In the genomic region with DNA sequence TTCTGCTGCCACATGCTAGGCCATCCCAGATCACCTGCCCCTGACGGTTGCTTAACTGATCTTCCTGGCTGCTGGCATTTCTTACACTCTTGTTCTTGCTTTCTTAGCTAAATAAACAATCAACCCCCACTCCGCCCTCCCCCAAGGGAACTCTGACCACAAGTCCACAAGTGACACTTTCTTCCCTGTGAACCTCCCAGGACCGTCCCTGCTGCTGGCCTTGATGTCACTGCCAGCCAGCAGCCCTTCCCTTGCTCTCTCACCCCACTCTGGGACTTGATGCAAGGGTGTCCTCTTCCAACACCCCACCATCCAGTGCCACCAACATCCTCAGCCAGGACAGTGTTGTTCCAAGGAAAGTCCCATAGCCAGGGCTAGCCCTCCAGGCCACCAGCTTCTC, we compare ENCODE assay signal across 19 mouse cellular contexts. TPM values are rescaled to one million over a fixed set of nuclear protein-coding genes. Genes with fewer than 3 reads are reported as not detected.
A peak's percentile ranks its signal among the peaks of the same experiment; 100 is the strongest.
DNase-seq lines count a peak whose midpoint lies in the region; ATAC-seq and TF ChIP-seq lines count a peak whose summit lies in the region.
"Had no signal": no experiment of that assay in that cellular context is flagged by ENCODE, and none has a peak within 500 bp of the region (broad histone marks: within the 10 kb centered on the region; RNA-seq: fewer than 3 reads in every experiment).

No protein-coding gene starts in this region.

- TF ChIP-seq EP300 in liver, postnatal 0 days (IDR thresholded peaks at IDR 0.05; ENCODE audit: low read depth) = no peak

- no peak for TF ChIP-seq CTCF in liver, postnatal 0 days (IDR thresholded peaks at IDR 0.05; ENCODE audit: low read depth)

- H3K27ac ChIP-seq in forebrain, embryonic 13.5 days = no peak overlapping the region
- no peak overlapping the region for H3K27ac ChIP-seq in forebrain, embryonic 14.5 days (ENCODE audit: low read depth, low read length)
- no peak overlapping the region for H3K27ac ChIP-seq in kidney, embryonic 14.5 days (ENCODE audit: low read depth, low read length)
- H3K27ac ChIP-seq in liver, postnatal 0 days (ENCODE audit: low read depth) = no peak overlapping the region; the same call in 1 of the 2 replicates
- no peak overlapping the region for H3K27ac ChIP-seq in liver, embryonic 11.5 days (ENCODE audit: low read depth, low read length)
- H3K27ac ChIP-seq: heart, adult 2 months; neural tube, embryonic 13.5 days had no signal

- H3K4me3 ChIP-seq in forebrain, embryonic 13.5 days = no peak overlapping the region
- H3K4me3 ChIP-seq in forebrain, embryonic 14.5 days (ENCODE audit: low read depth, low read length) = no peak overlapping the region
- no peak overlapping the region for H3K4me3 ChIP-seq in kidney, embryonic 14.5 days (ENCODE audit: low read length)
- no peak overlapping the region for H3K4me3 ChIP-seq in liver, postnatal 0 days (ENCODE audit: low read depth, low read length)
- H3K4me3 ChIP-seq in liver, embryonic 11.5 days (ENCODE audit: low read depth, low read length) = no peak overlapping the region
- H3K4me3 ChIP-seq: forebrain, embryonic 12.5 days; heart, adult 2 months; lung, embryonic 15.5 days; neural tube, embryonic 13.5 days had no signal

- DNase-seq in forebrain, embryonic 14.5 days (ENCODE audit: low spot score) = no peak
- peak; percentile 42 for DNase-seq in kidney, adult 9 months
- peak; percentile 48 for DNase-seq in liver, postnatal 0 days
- no peak for DNase-seq in liver, embryonic 11.5 days (ENCODE audit: low spot score)
- peak; percentile 84 for DNase-seq in yolk sac, embryonic 10.5 days (ENCODE audit: low spot score)
- DNase-seq: cerebellum, adult 2 months; cerebellum, postnatal 36 days; gastrocnemius, postnatal 25 days; layer of hippocampus, postnatal 36 days; midbrain, embryonic 14.5 days; right cerebral cortex, adult 18-20 months; thymus, postnatal 14 days had no signal

- WGBS in forebrain, embryonic 13.5 days = 76% methylated on average over 3 of the region's 3 CpGs
- WGBS in forebrain, embryonic 14.5 days = 74% methylated on average over 3 of the region's 3 CpGs
- WGBS in kidney, embryonic 14.5 days = 40% methylated on average over 3 of the region's 3 CpGs
- 54% methylated on average over 3 of the region's 3 CpGs for WGBS in liver, postnatal 0 days (ENCODE audit: insufficient replicate concordance)
- WGBS in liver, embryonic 11.5 days = 62% methylated on average over 3 of the region's 3 CpGs

- H3K9me3 ChIP-seq in forebrain, embryonic 13.5 days (replicated peaks) = no peaks in the 10 kb centered on the region
- H3K9me3 ChIP-seq in forebrain, embryonic 14.5 days (replicated peaks; ENCODE audit: control insufficient read depth, low read length) = no peaks in the 10 kb centered on the region
- H3K9me3 ChIP-seq in kidney, embryonic 14.5 days (ENCODE audit: control insufficient read depth, low read length) = no peaks in the 10 kb centered on the region
- H3K9me3 ChIP-seq in liver, postnatal 0 days (ENCODE audit: low read length) = no peaks in the 10 kb centered on the region
- no peaks in the 10 kb centered on the region for H3K9me3 ChIP-seq in liver, embryonic 11.5 days (ENCODE audit: control insufficient read depth, low read length)
- H3K9me3 ChIP-seq: forebrain, embryonic 12.5 days; lung, embryonic 15.5 days; neural tube, embryonic 13.5 days had no signal

- H3K27me3 ChIP-seq in forebrain, embryonic 13.5 days = no peaks in the 10 kb centered on the region
- no peaks in the 10 kb centered on the region for H3K27me3 ChIP-seq in forebrain, embryonic 14.5 days (replicated peaks; ENCODE audit: control insufficient read depth, insufficient read depth, low read length)
- H3K27me3 ChIP-seq in kidney, embryonic 14.5 days (ENCODE audit: control insufficient read depth, insufficient read depth, low read length) = no peaks in the 10 kb centered on the region
- H3K27me3 ChIP-seq in liver, postnatal 0 days (ENCODE audit: insufficient read depth, low read length) = no peaks in the 10 kb centered on the region
- H3K27me3 ChIP-seq in liver, embryonic 11.5 days (replicated peaks; ENCODE audit: control insufficient read depth, insufficient read depth, low read length) = no peaks in the 10 kb centered on the region
- H3K27me3 ChIP-seq: CH12.LX; forebrain, embryonic 12.5 days; lung, embryonic 15.5 days; neural tube, embryonic 13.5 days had no signal

- H3K9ac ChIP-seq in forebrain, embryonic 13.5 days = peak overlapping the region; percentile 4; the same call in 1 of the 2 replicates
- H3K9ac ChIP-seq in forebrain, embryonic 14.5 days (ENCODE audit: low read length) = no peak overlapping the region
- H3K9ac ChIP-seq in kidney, embryonic 14.5 days (ENCODE audit: low read depth, low read length) = no peak overlapping the region
- H3K9ac ChIP-seq in liver, postnatal 0 days (replicated peaks) = no peak overlapping the region
- no peak overlapping the region for H3K9ac ChIP-seq in liver, embryonic 11.5 days (ENCODE audit: low read depth, low read length)
- H3K9ac ChIP-seq: forebrain, embryonic 12.5 days; lung, embryonic 15.5 days; neural tube, embryonic 13.5 days had no signal

- no peak for ATAC-seq in forebrain, embryonic 13.5 days
- no peak for ATAC-seq in forebrain, embryonic 14.5 days
- ATAC-seq in kidney, embryonic 14.5 days (ENCODE audit: low FRiP score, low TSS enrichment) = no peak
- ATAC-seq in liver, postnatal 0 days = peak; percentile 22; the same call in 1 of the 2 replicates
- ATAC-seq in liver, embryonic 11.5 days (replicated peaks; ENCODE audit: low FRiP score) = no peak

- H3K4me2 ChIP-seq in forebrain, embryonic 13.5 days = no peak overlapping the region
- H3K4me2 ChIP-seq in forebrain, embryonic 14.5 days (ENCODE audit: low read length) = no peak overlapping the region
- H3K4me2 ChIP-seq in kidney, embryonic 14.5 days (replicated peaks; ENCODE audit: low read depth, low read length) = no peak overlapping the region
- no peak overlapping the region for H3K4me2 ChIP-seq in liver, postnatal 0 days (ENCODE audit: low read depth, low read length)
- no peak overlapping the region for H3K4me2 ChIP-seq in liver, embryonic 11.5 days
- H3K4me2 ChIP-seq: forebrain, embryonic 12.5 days; lung, embryonic 15.5 days; neural tube, embryonic 13.5 days had no signal

- peaks cover 50% of the 10 kb centered on the region for H3K36me3 ChIP-seq in forebrain, embryonic 13.5 days (ENCODE audit: poor library complexity, severe bottlenecking)
- H3K36me3 ChIP-seq in forebrain, embryonic 14.5 days (ENCODE audit: control insufficient read depth, insufficient read depth, low read length) = peaks cover 41% of the 10 kb centered on the region
- peaks cover 36% of the 10 kb centered on the region for H3K36me3 ChIP-seq in kidney, embryonic 14.5 days (ENCODE audit: control insufficient read depth, insufficient read depth, low read length)
- peaks cover 33% of the 10 kb centered on the region for H3K36me3 ChIP-seq in liver, postnatal 0 days (replicated peaks; ENCODE audit: insufficient read depth, low read length)
- peaks cover 29% of the 10 kb centered on the region for H3K36me3 ChIP-seq in liver, embryonic 11.5 days (ENCODE audit: control insufficient read depth, insufficient read depth, low read length)

- peaks cover 69% of the 10 kb centered on the region for H3K4me1 ChIP-seq in forebrain, embryonic 13.5 days
- peaks cover 14% of the 10 kb centered on the region for H3K4me1 ChIP-seq in forebrain, embryonic 14.5 days (ENCODE audit: control insufficient read depth, insufficient read depth, low read length)
- peaks cover 79% of the 10 kb centered on the region for H3K4me1 ChIP-seq in kidney, embryonic 14.5 days (ENCODE audit: control insufficient read depth, insufficient read depth, low read length)
- peaks cover 47% of the 10 kb centered on the region for H3K4me1 ChIP-seq in liver, postnatal 0 days (ENCODE audit: insufficient read depth)
- H3K4me1 ChIP-seq in liver, embryonic 11.5 days (replicated peaks; ENCODE audit: control insufficient read depth, insufficient read depth, low read length) = peaks cover 40% of the 10 kb centered on the region

RNA-seq across cellular contexts. Expression of gene Cdc42ep4, which starts 20.8 kb away (rescaled TPM):
- polyA plus RNA-seq in forebrain, embryonic 13.5 days (2015; fragmentation: Nextera tagmentation; extraction: Ambion mirVana) = 89.8 and 98.0 TPM in 2 replicates
- polyA plus RNA-seq in forebrain, embryonic 14.5 days (2014; fragmentation: Nextera tagmentation; extraction: Ambion mirVana) = 52.4 and 61.5 TPM in 2 replicates
- 36.0 and 45.4 TPM in 2 replicates for polyA plus RNA-seq in kidney, embryonic 14.5 days (2014; fragmentation: Nextera tagmentation; extraction: Ambion mirVana)
- 12.4 and 13.7 TPM in 2 replicates for polyA plus RNA-seq in liver, postnatal 0 days (2015; fragmentation: Nextera tagmentation; extraction: Ambion mirVana)
- 26.0 and 29.5 TPM in 2 replicates for polyA plus RNA-seq in liver, embryonic 11.5 days (2014; fragmentation: Nextera tagmentation; extraction: Ambion mirVana)

RNA-seq across cellular contexts. Expression of gene Cpsf4l, which starts 21.1 kb away (rescaled TPM):
- 0.31 and 1.0 TPM in 2 replicates for polyA plus RNA-seq in forebrain, embryonic 13.5 days (2015; fragmentation: Nextera tagmentation; extraction: Ambion mirVana)
- not detected in 2 replicates for polyA plus RNA-seq in forebrain, embryonic 14.5 days (2014; fragmentation: Nextera tagmentation; extraction: Ambion mirVana)
- 0.90 and 1.4 TPM in 2 replicates for polyA plus RNA-seq in kidney, embryonic 14.5 days (2014; fragmentation: Nextera tagmentation; extraction: Ambion mirVana)
- 0.38 and 0.46 TPM in 2 replicates for polyA plus RNA-seq in liver, postnatal 0 days (2015; fragmentation: Nextera tagmentation; extraction: Ambion mirVana)
- 0.18 and 0.29 TPM in 2 replicates for polyA plus RNA-seq in liver, embryonic 11.5 days (2014; fragmentation: Nextera tagmentation; extraction: Ambion mirVana)
- polyA plus RNA-seq: heart, adult 2 months had no signal

RNA-seq across cellular contexts. Expression of gene D11Wsu47e, which starts 46.7 kb away (rescaled TPM):
- polyA plus RNA-seq in forebrain, embryonic 13.5 days (2015; fragmentation: Nextera tagmentation; extraction: Ambion mirVana) = 20.6 and 21.7 TPM in 2 replicates
- polyA plus RNA-seq in forebrain, embryonic 14.5 days (2014; fragmentation: Nextera tagmentation; extraction: Ambion mirVana) = 27.0 and 28.4 TPM in 2 replicates
- polyA plus RNA-seq in kidney, embryonic 14.5 days (2014; fragmentation: Nextera tagmentation; extraction: Ambion mirVana) = 20.5 and 29.7 TPM in 2 replicates
- polyA plus RNA-seq in liver, postnatal 0 days (2015; fragmentation: Nextera tagmentation; extraction: Ambion mirVana) = 4.3 and 4.6 TPM in 2 replicates
- 22.4 and 22.9 TPM in 2 replicates for polyA plus RNA-seq in liver, embryonic 11.5 days (2014; fragmentation: Nextera tagmentation; extraction: Ambion mirVana)

RNA-seq across cellular contexts. Expression of gene Fam104a, which starts 46.9 kb away (rescaled TPM):
- 48.2 and 51.9 TPM in 2 replicates for polyA plus RNA-seq in forebrain, embryonic 13.5 days (2015; fragmentation: Nextera tagmentation; extraction: Ambion mirVana)
- 53.2 and 53.7 TPM in 2 replicates for polyA plus RNA-seq in forebrain, embryonic 14.5 days (2014; fragmentation: Nextera tagmentation; extraction: Ambion mirVana)
- polyA plus RNA-seq in kidney, embryonic 14.5 days (2014; fragmentation: Nextera tagmentation; extraction: Ambion mirVana) = 49.7 and 49.8 TPM in 2 replicates
- 24.1 and 26.5 TPM in 2 replicates for polyA plus RNA-seq in liver, postnatal 0 days (2015; fragmentation: Nextera tagmentation; extraction: Ambion mirVana)
- polyA plus RNA-seq in liver, embryonic 11.5 days (2014; fragmentation: Nextera tagmentation; extraction: Ambion mirVana) = 58.7 and 62.3 TPM in 2 replicates

Comparison
In these comparisons a context has a peak if more than half of its experiments do, and no peak if none do; other contexts are left out.
1. DNase-seq: peak in kidney, adult 9 months (single experiment), liver, postnatal 0 days (single experiment) and yolk sac, embryonic 10.5 days (single experiment); none in forebrain, embryonic 14.5 days (single experiment) and liver, embryonic 11.5 days (single experiment).